Comparison of ENCODE assay signal across 8 mouse cellular contexts in genomic region chr2:27572261-27572793, GRCm38 (mm10). TPM values are rescaled to one million over a fixed set of nuclear protein-coding genes. Genes with fewer than 3 reads are reported as not detected.
DNase-seq lines count a peak whose midpoint lies in the region; ATAC-seq and TF ChIP-seq lines count a peak whose summit lies in the region.

No protein-coding gene starts in this region.

- H3K9me3 ChIP-seq in liver, embryonic 12.5 days (replicated peaks), result no peaks in the 10 kb centered on the region
- no peaks in the 10 kb centered on the region for H3K9me3 ChIP-seq in heart, embryonic 14.5 days (ENCODE audit: control insufficient read depth, low read length)
- H3K9me3 ChIP-seq in neural tube, embryonic 12.5 days, result no peaks in the 10 kb centered on the region

- ATAC-seq in liver, embryonic 12.5 days, result no peak
- no peak for ATAC-seq in heart, embryonic 14.5 days (ENCODE audit: insufficient number of reproducible peaks, insufficient read depth, low FRiP score, low read depth)
- ATAC-seq in neural tube, embryonic 12.5 days (ENCODE audit: low FRiP score, low read depth), result peak; percentile 73

- H3K36me3 ChIP-seq in liver, embryonic 12.5 days, result no peaks in the 10 kb centered on the region
- no peaks in the 10 kb centered on the region for H3K36me3 ChIP-seq in heart, embryonic 14.5 days (ENCODE audit: control insufficient read depth, insufficient read depth, low read length)
- no peaks in the 10 kb centered on the region for H3K36me3 ChIP-seq in neural tube, embryonic 12.5 days

- H3K4me3 ChIP-seq in liver, embryonic 12.5 days, result no peak overlapping the region
- no peak overlapping the region for H3K4me3 ChIP-seq in heart, embryonic 14.5 days (ENCODE audit: control insufficient read depth in 1 of 2, insufficient read depth in 1 of 2, low read depth in 1 of 2, low read length in 2 of 2)
- H3K4me3 ChIP-seq in neural tube, embryonic 12.5 days, result no peak overlapping the region
- no peak overlapping the region for H3K4me3 ChIP-seq in gastrocnemius, adult 2 months

- H3K4me2 ChIP-seq in liver, embryonic 12.5 days, result no peak overlapping the region
- H3K4me2 ChIP-seq in heart, embryonic 14.5 days (ENCODE audit: low read length), result no peak overlapping the region
- H3K4me2 ChIP-seq in neural tube, embryonic 12.5 days (replicated peaks), result peak overlapping the region; percentile 20; the same call in 1 of the 2 replicates

- WGBS in liver, embryonic 12.5 days (ENCODE audit: insufficient replicate concordance), result 43% methylated on average over 8 of the region's 8 CpGs
- 56% methylated on average over 8 of the region's 8 CpGs for WGBS in heart, embryonic 14.5 days
- 54% methylated on average over 8 of the region's 8 CpGs for WGBS in neural tube, embryonic 12.5 days

- intact Hi-C loops in gastrocnemius, adult 2 months (cut with DNase I), result no loop called here

- H3K9ac ChIP-seq in liver, embryonic 12.5 days, result no peak overlapping the region
- no peak overlapping the region for H3K9ac ChIP-seq in heart, embryonic 14.5 days (ENCODE audit: low read length)
- H3K9ac ChIP-seq in neural tube, embryonic 12.5 days, result no peak overlapping the region

- H3K4me1 ChIP-seq in liver, embryonic 12.5 days, result peaks cover 11% of the 10 kb centered on the region; the same call in 1 of the 2 replicates
- peaks cover 15 to 23% of the 10 kb centered on the region in 2 experiments for H3K4me1 ChIP-seq in heart, embryonic 14.5 days (ENCODE audit: control insufficient read depth in 2 of 2, insufficient read depth in 2 of 2, low read length in 2 of 2)
- H3K4me1 ChIP-seq in neural tube, embryonic 12.5 days, result peaks cover 20% of the 10 kb centered on the region

- peak; percentile 44 for DNase-seq in liver
- DNase-seq in kidney, postnatal 14 days, result peak; percentile 79
- no peak for DNase-seq in gastrocnemius, adult 2 months
- no peak for DNase-seq in testis, postnatal 10 days (ENCODE audit: low spot score)
- no peak for DNase-seq in urinary bladder, postnatal 4 days (ENCODE audit: low spot score in 2 of 2)

- no peak overlapping the region for H3K27ac ChIP-seq in liver, embryonic 12.5 days
- H3K27ac ChIP-seq in heart, embryonic 14.5 days (replicated peaks in 1 of 2; ENCODE audit: control insufficient read depth in 1 of 2, insufficient read depth in 1 of 2, low read depth in 2 of 2, low read length in 2 of 2), result peak overlapping the region; percentile 41 to 62
- H3K27ac ChIP-seq in neural tube, embryonic 12.5 days, result 0 out of 2 replicates have a peak overlapping the region, but pooled peaks have one; percentile 21
- no peak overlapping the region for H3K27ac ChIP-seq in gastrocnemius, adult 2 months

- no peak for TF ChIP-seq CTCF in gastrocnemius, adult 2 months (IDR thresholded peaks at IDR 0.05)

- H3K27me3 ChIP-seq in liver, embryonic 12.5 days (replicated peaks), result no peaks in the 10 kb centered on the region
- H3K27me3 ChIP-seq in heart, embryonic 14.5 days (ENCODE audit: control insufficient read depth, insufficient read depth, low read length), result no peaks in the 10 kb centered on the region
- peaks cover 60% of the 10 kb centered on the region for H3K27me3 ChIP-seq in neural tube, embryonic 12.5 days (replicated peaks)

RNA-seq across cellular contexts. Expression of gene Wdr5, which starts 57.4 kb away (rescaled TPM):
- polyA plus RNA-seq in liver, embryonic 12.5 days (2016; fragmentation: Nextera tagmentation; extraction: Ambion mirVana), result 47.2 and 47.3 TPM in 2 replicates
- 29.5 and 30.2 TPM in 2 replicates for polyA plus RNA-seq in heart, embryonic 14.5 days (2014; fragmentation: Nextera tagmentation; extraction: Ambion mirVana)
- 51.3 and 51.8 TPM in 2 replicates for polyA plus RNA-seq in neural tube, embryonic 12.5 days (2016; fragmentation: Nextera tagmentation; extraction: Ambion mirVana)
- 10 to 100 TPM; 18.8 to 21.3 TPM for total RNA-seq in gastrocnemius, adult 2 months (2021)

Comparison
In these comparisons a context has a peak if more than half of its experiments do, and no peak if none do; other contexts are left out.
1. DNase-seq: peak in liver (single experiment) and kidney, postnatal 14 days (single experiment); none in gastrocnemius, adult 2 months (single experiment), testis, postnatal 10 days (single experiment) and urinary bladder, postnatal 4 days (0 of 2).
2. H3K27ac ChIP-seq: peak in heart, embryonic 14.5 days (2 of 2) and neural tube, embryonic 12.5 days (single experiment); none in liver, embryonic 12.5 days (single experiment) and gastrocnemius, adult 2 months (single experiment).